Mouse (Mus musculus) E14TG2a.4 (cell line): ENCODE measurements around the gene Glul.
A peak's percentile ranks its signal among the peaks of the same experiment; 100 is the strongest.

Source experiments
- CTCF ChIP-seq: conservative IDR thresholded peaks from 2 replicates; pipeline ENCODE4 v1.5.1; 2014; ENCODE audit warnings: low read length
- NANOG ChIP-seq: IDR thresholded peaks from 2 replicates; pipeline ENCODE4 v1.6.1; 2014; ENCODE audit warnings: borderline replicate concordance, low read length, mixed read lengths
- POU5F1 ChIP-seq: IDR thresholded peaks from 2 replicates; pipeline ENCODE4 v1.6.1; 2014; ENCODE audit warnings: low read length, borderline replicate concordance

DNA sequence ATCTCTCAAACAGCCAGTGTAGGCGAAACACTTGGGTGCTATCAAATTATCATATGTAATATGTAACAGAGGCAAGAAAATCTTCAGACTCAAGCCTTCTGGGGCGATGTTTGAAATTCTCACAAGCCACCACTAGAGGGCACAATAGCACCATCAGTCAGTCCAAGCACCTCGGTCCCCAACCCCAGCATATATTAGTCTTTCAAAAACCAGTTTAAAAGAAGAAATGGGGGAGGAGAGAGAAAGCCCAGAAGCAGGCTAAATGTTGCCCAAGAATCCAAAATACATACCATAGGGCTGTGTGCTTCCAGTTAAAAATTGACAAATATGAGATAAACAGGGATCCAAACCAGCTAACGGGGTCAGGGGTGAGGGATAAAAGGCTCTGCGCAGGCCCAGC, 4.8 kb upstream of the Glul start:
- TF ChIP-seq CTCF (peak; percentile 59), NANOG (no peak), POU5F1 (no peak)
